Mouse (Mus musculus) midbrain, embryonic 12.5 days (tissue): ENCODE results near the gene Skint3. TPM values are rescaled to one million over a fixed set of nuclear protein-coding genes. Genes with fewer than 3 reads are reported as not detected.
A peak's percentile ranks its signal among the peaks of the same experiment; 100 is the strongest.
"Not testable (repeated sequence)": the region's sequence is repeated elsewhere in the genome, so short reads cannot be mapped to it uniquely, and the experiment has no call there.

Source experiments
- ATAC-seq: fragments of 200-750 bp; cut with Nextera tagmentation; 2 replicates; pipeline ENCODE4 v1.8.0; 2017; ENCODE audit warnings: low read depth, moderate TSS enrichment, moderate library complexity; ENCODE audit not compliant: low FRiP score
- H3K27ac ChIP-seq: fragments of 300-500 bp; sonication (generic); replicated peaks from 2 replicates; pipeline ENCODE4 v1.5.1; 2016; ENCODE audit warnings: mild to moderate bottlenecking
- H3K27me3 ChIP-seq: fragments of 300-500 bp; sonication (generic); 2 replicates; pipeline ENCODE4 v1.6.1; 2016; ENCODE audit warnings: mild to moderate bottlenecking
- H3K36me3 ChIP-seq: fragments of 300-500 bp; sonication (generic); 2 replicates; pipeline ENCODE4 v1.6.1; 2016
- H3K4me1 ChIP-seq: fragments of 300-500 bp; sonication (generic); 2 replicates; pipeline ENCODE4 v1.6.1; 2016
- H3K4me2 ChIP-seq: fragments of 300-500 bp; sonication (generic); replicated peaks from 2 replicates; pipeline ENCODE4 v1.6.1; 2016; ENCODE audit warnings: mild to moderate bottlenecking, moderate library complexity
- H3K4me3 ChIP-seq: fragments of 300-500 bp; sonication (generic); 2 replicates; pipeline ENCODE4 v1.5.1; 2016; ENCODE audit warnings: mild to moderate bottlenecking
- H3K9ac ChIP-seq: fragments of 300-500 bp; sonication (generic); replicated peaks from 2 replicates; pipeline ENCODE4 v1.6.1; 2016; ENCODE audit warnings: mild to moderate bottlenecking, moderate library complexity
- H3K9me3 ChIP-seq: fragments of 300-500 bp; sonication (generic); 2 replicates; pipeline ENCODE4 v1.6.1; 2016; ENCODE audit warnings: mild to moderate bottlenecking
- WGBS: fragments of 180-500 bp; shearing (Covaris S2); methylation state at CpG from one replicate; pipeline ENCODE4 v1.1.7; 2016; 5-methylcytosine and 5-hydroxymethylcytosine counted together
- polyA plus RNA-seq: library from polyadenylated mRNA; unstranded; fragments of >200 nt; fragmentation: Nextera tagmentation; extraction: Ambion mirVana; gene quantifications from 2 replicates; pipeline ENCODE4 v1.2.1, GENCODE M21; 2016

Skint3 gene
- not detected in 2 replicates for polyA plus RNA-seq

DNA sequence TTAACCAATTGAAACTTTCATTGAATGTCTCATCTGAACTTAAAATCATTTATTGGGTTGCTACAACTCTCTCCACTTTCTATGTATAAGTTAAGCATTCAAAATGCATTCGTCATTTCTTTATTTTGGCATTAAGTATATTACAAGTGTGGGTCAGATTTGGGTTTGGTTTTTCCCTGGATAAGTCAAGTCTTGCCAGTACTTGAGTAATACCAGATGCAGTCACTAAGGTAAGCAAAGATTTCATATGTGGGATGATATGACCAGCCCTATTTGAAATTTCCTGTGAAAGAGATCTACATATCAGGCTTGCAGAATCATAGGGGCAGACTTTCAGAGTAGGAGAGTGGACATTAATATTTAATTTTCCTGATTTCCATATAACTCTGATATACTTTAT is at the start of gene Skint3:
Gene Skint3, plus strand, starts transcription at position 301 of the 400 bp plus-strand sequence.
- Histone ChIP-seq H3K27ac (no peak within 1 kb of the TSS), H3K9ac (no peak within 1 kb of the TSS), H3K27me3 (no peaks in the 10 kb centered on the region), H3K4me1 (no peaks in the 10 kb centered on the region), H3K36me3 (no peaks in the 10 kb centered on the region), H3K9me3 (peaks cover 4% of the 10 kb centered on the region; the same call in 1 of the 2 replicates), H3K4me2 (no peak within 1 kb of the TSS), H3K4me3 (no peak within 1 kb of the TSS)
- ATAC-seq = no peak
- 83% methylated on average over 1 of the region's 1 CpGs for WGBS

GRCm38 (mm10) chr4:112243416-112243815 is 11.4 kb downstream of the Skint3 start:
- Histone ChIP-seq H3K36me3 (no peaks in the 10 kb centered on the region), H3K4me3 (no peak overlapping the region), H3K4me1 (no peaks in the 10 kb centered on the region), H3K27me3 (no peaks in the 10 kb centered on the region), H3K9ac (no peak overlapping the region), H3K27ac (no peak overlapping the region), H3K4me2 (no peak overlapping the region), H3K9me3 (peaks cover 15% of the 10 kb centered on the region)
- WGBS = 86% methylated on average over 1 of the region's 1 CpGs
- ATAC-seq = no peak

GRCm38 (mm10) chr4:112243951-112244350 is 11.9 kb downstream of the Skint3 start:
- Histone ChIP-seq H3K9me3 (peaks cover 19% of the 10 kb centered on the region), H3K36me3 (no peaks in the 10 kb centered on the region), H3K27me3 (no peaks in the 10 kb centered on the region), H3K9ac (no peak overlapping the region), H3K27ac (no peak overlapping the region), H3K4me1 (no peaks in the 10 kb centered on the region), H3K4me3 (no peak overlapping the region), H3K4me2 (no peak overlapping the region)
- ATAC-seq = no peak
- 94% methylated on average over 3 of the region's 3 CpGs for WGBS

DNA sequence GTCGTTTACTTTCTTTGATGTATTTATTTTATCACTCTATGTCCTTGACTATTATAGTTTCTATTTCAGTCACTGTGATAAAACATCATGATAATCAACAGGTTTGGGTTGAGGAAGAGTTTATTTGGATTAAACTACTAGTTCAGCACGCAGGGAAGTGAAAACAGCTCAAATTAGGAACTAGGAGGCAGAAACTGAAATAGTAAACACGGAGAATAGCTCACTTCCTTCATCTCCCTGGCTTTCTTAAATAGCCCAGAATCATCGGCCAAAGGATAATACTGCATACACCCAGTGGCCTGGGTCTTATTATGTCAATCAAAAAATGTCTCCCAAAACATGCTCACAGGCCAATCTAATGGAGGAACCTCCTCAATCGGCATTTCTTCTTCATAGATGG is 24.0 kb downstream of the Skint3 start:
- Histone ChIP-seq H3K9me3 (0 out of 2 replicates have a peak, but pooled peaks cover 4% of the 10 kb centered on the region), H3K4me2 (no peak overlapping the region), H3K36me3 (no peaks in the 10 kb centered on the region), H3K27ac (no peak overlapping the region), H3K4me1 (no peaks in the 10 kb centered on the region), H3K4me3 (no peak overlapping the region), H3K27me3 (no peaks in the 10 kb centered on the region), H3K9ac (no peak overlapping the region)
- WGBS = 78% methylated on average over 5 of the region's 5 CpGs
- no peak for ATAC-seq

- Histone ChIP-seq H3K4me3 (no peak overlapping the region), H3K27me3 (no peaks in the 10 kb centered on the region), H3K9ac (no peak overlapping the region), H3K27ac (no peak overlapping the region), H3K36me3 (no peaks in the 10 kb centered on the region), H3K9me3 (peaks cover 17% of the 10 kb centered on the region), H3K4me1 (no peaks in the 10 kb centered on the region), H3K4me2 (no peak overlapping the region)
- 79% methylated on average over 12 of the region's 12 CpGs for WGBS
- peak; percentile 49; the same call in 1 of the 2 replicates for ATAC-seq
Observed at GRCm38 (mm10) chr4:112287178-112287974, 55.3 kb downstream of the Skint3 start.

DNA sequence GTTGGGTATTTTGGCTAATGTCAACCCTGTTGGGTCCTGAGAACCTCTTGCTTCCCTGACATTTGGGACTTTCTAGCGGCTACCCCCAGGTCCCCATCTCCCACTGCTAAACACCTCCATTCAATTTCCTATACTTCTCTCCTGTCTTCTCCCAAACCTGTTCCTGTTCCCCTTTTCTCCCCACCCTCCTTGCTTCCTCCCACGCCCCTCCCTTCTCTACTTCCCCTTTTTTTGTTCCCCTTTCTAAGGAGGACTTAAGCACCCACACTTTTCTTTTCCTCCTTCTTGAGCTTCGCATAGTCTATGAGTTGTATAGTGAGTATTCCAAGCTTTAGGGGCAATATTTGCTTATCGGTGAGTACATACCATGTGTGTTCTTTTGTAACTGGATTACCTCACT is 56.4 kb downstream of the Skint3 start:
- Histone ChIP-seq H3K27ac (no peak overlapping the region), H3K9me3 (peaks cover 15% of the 10 kb centered on the region), H3K4me3 (no peak overlapping the region), H3K36me3 (no peaks in the 10 kb centered on the region), H3K27me3 (no peaks in the 10 kb centered on the region), H3K9ac (no peak overlapping the region), H3K4me1 (no peaks in the 10 kb centered on the region), H3K4me2 (no peak overlapping the region)
- WGBS = 82% methylated on average over 4 of the region's 4 CpGs
- no peak for ATAC-seq

- Histone ChIP-seq H3K9ac (no peak overlapping the region), H3K4me3 (no peak overlapping the region), H3K36me3 (no peaks in the 10 kb centered on the region), H3K4me1 (no peaks in the 10 kb centered on the region), H3K27me3 (no peaks in the 10 kb centered on the region), H3K27ac (no peak overlapping the region), H3K9me3 (0 out of 2 replicates have a peak, but pooled peaks cover 3% of the 10 kb centered on the region), H3K4me2 (no peak overlapping the region)
- WGBS = 77% methylated on average over 1 of the region's 1 CpGs
- ATAC-seq = no peak
Observed at GRCm38 (mm10) chr4:112302305-112302704, 70.3 kb downstream of the Skint3 start.

- Histone ChIP-seq H3K9me3 (no peaks in the 10 kb centered on the region), H3K4me3 (no peak overlapping the region), H3K4me1 (no peaks in the 10 kb centered on the region), H3K9ac (no peak overlapping the region), H3K36me3 (no peaks in the 10 kb centered on the region), H3K27ac (no peak overlapping the region), H3K4me2 (no peak overlapping the region), H3K27me3 (no peaks in the 10 kb centered on the region)
- no peak for ATAC-seq
- 88% methylated on average over 3 of the region's 3 CpGs for WGBS
Observed at GRCm38 (mm10) chr4:112302855-112303509, 70.9 kb downstream of the Skint3 start.

DNA sequence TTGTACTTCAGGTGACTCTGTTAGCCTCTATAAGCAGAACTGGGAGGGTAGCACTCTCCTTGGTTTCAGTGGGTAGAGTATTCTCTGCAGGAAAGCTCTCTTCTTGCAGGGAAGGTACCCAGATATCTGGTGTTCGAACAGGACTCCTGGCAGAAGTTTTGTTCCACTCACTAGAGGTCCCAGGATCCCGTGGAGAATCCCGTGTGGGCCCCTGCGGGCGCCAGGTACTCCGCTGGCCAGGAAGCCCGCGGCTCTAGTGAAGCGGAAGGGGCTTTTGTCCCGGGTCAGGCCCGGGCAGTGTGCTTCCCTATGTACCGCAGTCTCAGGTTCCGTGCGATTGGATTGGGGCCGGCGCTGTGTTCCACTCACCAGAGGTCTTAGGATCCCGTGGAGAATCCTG is 117.1 kb downstream of the Skint3 start:
- not testable (repeated sequence) for H3K4me1 ChIP-seq, H3K36me3 ChIP-seq, H3K9me3 ChIP-seq, H3K4me3 ChIP-seq, ATAC-seq, H3K27me3 ChIP-seq, H3K9ac ChIP-seq, H3K4me2 ChIP-seq, H3K27ac ChIP-seq
- 92% methylated on average over 17 of the region's 17 CpGs for WGBS

Other genes starting within 250 kb of the Skint3 start
- gene Skint1, start 226.0 kb upstream of the Skint3 start, polyA plus RNA-seq = not detected in 2 replicates
- not detected in 2 replicates for gene Skint4, start 160.2 kb upstream of the Skint3 start, polyA plus RNA-seq
- gene Skint9, start 201.7 kb downstream of the Skint3 start, polyA plus RNA-seq = not detected in 2 replicates